Mouse (Mus musculus) erythroblast, embryonic 14.5 days (primary cell): Measurements from ENCODE around the gene Hddc2.

ENCODE experiments used
- GATA1 ChIP-seq: IDR thresholded peaks from 2 replicates; pipeline ENCODE4 v1.6.1; 2012; ENCODE audit warnings: low read length, inconsistent platforms, mixed read lengths
- TAL1 ChIP-seq: IDR thresholded peaks from 3 replicates; pipeline ENCODE4 v1.6.1; 2012; ENCODE audit warnings: low read length, inconsistent platforms, mixed read lengths

- no peak for TF ChIP-seq GATA1
- no peak for TF ChIP-seq TAL1
These were observed 17.5 kb upstream of the Hddc2 start for GRCm38 (mm10) chr10:31295705-31296104.
